Mouse (Mus musculus): ENCODE results near the gene Abtb2. TPM values are rescaled to one million over a fixed set of nuclear protein-coding genes. Genes with fewer than 3 reads are reported as not detected.
A peak's percentile ranks its signal among the peaks of the same experiment; 100 is the strongest.

Gene Abtb2
- total RNA-seq, 2 experiments from 2014 or later = 0.44 to 0.54 TPM

DNA sequence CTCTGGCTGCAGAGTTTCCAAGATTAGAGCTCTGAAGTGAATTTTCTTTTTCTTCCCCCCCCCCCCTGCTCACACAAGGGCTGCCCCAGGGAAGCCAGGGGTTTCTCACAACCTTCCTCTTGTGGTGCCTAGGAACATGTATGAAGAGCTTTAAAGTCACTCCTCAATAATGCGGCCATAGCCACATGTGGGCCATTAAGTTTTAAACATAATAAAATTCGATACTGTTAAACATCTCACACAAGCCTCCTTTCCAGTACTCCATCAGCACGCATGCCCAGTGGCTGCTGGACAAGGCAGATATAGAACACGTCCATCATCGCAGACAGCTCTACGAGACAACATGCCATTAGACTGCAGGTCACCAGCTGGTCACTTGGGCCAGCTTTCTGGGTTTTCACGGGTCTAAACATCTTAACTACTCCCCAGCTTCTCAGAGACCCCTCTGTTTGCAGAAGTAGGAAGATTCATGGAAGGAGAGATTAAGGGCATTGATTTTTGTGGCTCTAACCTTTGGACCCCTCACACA lies 15.3 kb downstream of the Abtb2 start:
- no peak for ATAC-seq (replicated peaks; ENCODE audit: poor library complexity)

DNA sequence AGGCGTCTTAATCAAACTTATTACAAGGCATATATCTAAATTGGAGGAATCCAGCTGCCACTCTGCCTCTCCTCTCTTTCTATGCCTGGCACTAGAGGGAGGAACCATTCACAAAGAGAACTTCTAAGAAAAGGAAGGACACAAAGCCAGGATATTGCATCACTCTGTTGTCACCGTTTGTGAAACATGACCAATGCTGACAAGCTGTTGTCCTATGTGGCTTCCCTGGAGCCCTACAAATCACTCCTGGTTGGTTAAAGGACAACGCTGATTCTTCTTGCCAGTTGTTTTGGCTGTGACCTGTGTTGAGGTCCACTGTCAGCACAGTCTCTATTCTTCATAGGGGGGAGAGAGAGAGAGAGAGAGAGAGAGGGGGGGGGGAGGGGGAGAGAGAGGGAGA lies 17.2 kb downstream of the Abtb2 start:
- peak; percentile 80 for ATAC-seq (replicated peaks; ENCODE audit: poor library complexity)

DNA sequence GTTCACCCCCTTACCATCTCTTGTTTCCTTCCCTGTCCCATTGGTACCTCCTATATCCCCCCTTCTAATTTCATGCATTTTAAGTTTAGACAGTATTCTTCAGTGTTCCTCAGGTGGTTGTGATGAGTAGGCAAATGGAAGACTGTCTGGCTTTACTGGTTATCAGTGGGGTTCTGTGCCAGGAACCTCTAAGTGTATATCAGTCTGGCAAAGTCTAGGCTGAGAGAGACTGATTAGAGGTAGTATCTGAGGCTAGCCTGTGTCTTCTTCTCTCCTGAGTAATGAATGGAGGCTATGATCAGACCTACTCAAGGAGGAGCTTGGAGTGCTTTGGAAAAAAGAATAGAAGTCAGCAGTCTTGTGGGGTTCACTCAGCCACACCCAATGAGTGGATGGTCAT lies 18.0 kb downstream of the Abtb2 start:
- peak; percentile 88 for ATAC-seq (replicated peaks; ENCODE audit: poor library complexity)

DNA sequence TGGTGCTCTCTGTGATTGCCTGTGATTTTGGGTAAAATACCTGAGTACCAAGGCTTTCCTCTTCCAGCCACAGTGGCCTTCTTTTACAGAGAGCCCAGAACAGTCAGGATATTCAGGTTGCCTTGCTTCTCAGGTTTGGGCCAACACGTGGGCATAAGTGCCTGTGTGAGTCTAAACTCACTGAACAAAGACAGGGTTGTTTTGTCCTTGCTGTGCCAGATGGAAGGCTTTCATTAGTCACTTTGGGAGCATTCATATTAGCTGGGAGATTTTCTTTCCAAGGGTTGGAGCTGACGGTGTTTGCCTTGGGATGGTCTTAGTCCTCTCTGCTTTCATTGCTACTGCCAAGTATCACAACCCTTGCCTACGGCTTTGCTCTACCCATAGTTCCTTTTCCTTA lies 20.3 kb downstream of the Abtb2 start:
- no peak for ATAC-seq (replicated peaks; ENCODE audit: poor library complexity)

DNA sequence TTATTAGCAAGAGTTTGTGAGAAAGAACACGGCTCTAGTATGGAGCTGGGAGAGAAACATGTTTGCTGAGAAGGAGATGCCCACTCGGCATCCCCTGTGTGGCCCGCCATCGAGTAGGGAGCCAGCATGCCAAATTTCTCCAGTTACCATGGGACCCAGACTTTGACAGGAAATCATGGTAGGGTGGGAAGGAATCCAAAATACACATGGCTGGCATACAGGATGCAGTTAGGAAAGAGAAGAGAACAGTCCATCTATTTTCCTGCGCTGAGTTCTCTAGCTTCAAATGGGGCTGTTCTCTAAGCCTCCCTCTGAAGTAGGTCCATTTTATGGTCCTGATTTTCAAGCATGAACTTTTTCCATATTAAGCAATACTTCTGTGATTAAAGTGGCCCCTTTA lies 22.7 kb downstream of the Abtb2 start:
- no peak for ATAC-seq (replicated peaks; ENCODE audit: poor library complexity)

DNA sequence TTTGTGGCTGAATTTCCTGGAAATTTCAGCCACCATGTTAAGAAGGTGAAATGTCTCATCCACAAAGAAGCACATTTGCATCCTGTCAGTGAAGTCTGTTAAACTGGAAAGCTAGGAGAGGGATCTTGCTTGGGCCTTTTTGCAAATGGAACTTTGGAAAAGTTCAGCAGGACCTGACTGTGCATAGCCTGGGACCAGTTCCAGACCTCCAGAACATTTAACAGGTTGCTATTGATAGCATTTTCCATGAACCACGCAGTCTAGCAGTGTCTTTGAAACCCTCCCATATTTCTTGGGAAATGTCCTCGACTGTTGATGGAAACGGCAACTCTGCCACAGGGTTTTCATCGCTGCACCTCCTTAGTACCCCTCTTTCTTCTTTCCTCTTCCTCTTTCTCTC lies 23.3 kb downstream of the Abtb2 start:
- ATAC-seq (replicated peaks; ENCODE audit: poor library complexity) = no peak

DNA sequence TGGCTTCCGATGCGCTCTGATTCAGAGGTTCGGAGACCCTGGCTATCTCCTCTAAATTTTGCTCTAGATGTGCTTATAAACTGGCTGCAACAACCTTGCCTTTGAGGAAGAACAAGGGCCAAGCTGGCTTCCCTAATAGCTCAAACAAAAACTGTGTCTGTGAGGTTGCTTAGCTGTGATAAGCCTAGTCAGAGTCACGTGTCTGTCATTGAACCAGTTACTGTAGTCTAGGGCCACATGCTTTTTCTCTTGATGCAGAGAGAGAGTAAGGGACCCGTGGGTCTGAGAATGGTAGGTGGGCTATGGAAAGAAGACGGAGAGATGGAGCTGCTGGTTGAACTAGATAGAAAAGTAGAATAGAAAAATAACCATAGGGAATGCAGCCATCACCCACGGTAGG lies 24.5 kb downstream of the Abtb2 start:
- 0 out of 2 replicates have a peak, but pooled peaks have one; percentile 31 for ATAC-seq (replicated peaks; ENCODE audit: poor library complexity)

DNA sequence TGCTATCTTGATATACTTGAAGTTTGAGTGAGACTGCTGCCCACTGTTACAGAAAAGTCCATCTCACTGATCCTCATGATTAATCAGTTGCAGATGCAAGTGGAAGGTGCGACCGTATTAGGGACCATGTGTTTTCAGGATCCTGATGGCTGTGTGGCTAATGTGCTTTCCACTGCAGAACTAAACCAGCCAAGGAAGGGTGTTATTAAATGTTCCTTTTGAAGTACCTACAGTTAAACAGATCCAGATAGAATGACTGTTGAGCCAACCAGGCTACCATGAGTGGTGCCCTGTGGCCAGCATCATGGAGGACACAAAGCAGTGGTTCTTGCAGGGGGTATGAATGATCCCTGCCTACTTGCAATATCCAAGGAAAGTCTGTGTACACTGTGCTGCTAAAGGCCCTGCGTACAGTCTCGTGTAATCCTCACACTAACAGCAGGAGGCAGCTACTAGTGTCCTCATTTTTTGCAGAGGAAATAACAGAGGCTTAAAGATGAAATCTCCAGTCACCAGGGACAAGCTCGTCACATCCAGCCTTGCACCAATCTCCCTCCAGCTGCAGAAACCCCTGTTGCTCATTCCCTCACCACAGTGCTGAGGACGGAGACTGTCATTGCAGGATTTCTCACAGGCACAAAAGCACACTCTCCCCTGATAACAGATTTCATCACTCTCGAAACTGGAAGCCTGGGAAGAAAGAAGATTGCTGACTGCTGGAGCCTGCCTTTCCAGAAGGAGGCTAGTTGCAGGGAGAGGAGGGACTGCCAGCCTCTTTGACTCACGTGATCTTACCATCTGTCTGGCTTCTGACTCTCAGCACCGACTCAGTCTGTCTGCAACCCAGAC lies 25.9 kb downstream of the Abtb2 start:
- ATAC-seq (replicated peaks; ENCODE audit: poor library complexity) = no peak

DNA sequence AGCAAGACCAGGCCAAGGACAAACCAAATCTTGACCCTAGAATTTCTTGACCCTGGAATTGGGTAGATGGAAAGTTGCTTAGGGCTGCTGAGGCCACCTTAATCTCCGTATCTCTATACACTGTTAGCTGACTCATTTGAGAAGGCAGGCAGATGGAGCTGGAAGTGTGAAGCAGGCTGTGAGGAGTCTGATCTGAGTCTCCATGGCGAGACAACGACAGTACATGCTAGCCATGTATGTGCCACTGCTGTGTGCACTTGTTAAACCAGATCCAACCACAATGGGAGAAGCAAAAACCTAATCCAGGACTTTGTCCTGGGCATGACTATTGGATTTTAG lies 26.4 kb downstream of the Abtb2 start:
- no peak for ATAC-seq (replicated peaks; ENCODE audit: poor library complexity)

DNA sequence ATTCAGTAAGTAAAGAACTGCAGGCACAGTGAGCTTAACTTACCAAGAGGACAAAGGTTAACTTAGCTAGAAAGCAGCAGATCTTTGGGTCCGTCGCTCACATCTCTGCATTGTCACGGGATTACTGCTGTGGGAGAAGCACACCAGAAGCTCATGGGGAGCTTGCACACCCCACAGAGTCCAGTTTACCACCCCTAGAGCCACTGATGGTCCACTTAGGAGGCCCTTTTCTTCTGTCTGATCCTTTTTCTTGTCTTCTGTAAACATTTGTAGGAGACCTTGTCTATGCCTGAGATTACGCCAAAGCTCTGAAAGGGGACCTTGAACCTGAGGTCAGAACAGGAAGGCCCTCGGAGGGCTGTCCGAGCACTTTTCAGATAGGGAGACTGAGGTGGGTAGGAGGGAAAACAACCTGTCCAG lies 28.5 kb downstream of the Abtb2 start:
- no peak for ATAC-seq (replicated peaks; ENCODE audit: poor library complexity)

DNA sequence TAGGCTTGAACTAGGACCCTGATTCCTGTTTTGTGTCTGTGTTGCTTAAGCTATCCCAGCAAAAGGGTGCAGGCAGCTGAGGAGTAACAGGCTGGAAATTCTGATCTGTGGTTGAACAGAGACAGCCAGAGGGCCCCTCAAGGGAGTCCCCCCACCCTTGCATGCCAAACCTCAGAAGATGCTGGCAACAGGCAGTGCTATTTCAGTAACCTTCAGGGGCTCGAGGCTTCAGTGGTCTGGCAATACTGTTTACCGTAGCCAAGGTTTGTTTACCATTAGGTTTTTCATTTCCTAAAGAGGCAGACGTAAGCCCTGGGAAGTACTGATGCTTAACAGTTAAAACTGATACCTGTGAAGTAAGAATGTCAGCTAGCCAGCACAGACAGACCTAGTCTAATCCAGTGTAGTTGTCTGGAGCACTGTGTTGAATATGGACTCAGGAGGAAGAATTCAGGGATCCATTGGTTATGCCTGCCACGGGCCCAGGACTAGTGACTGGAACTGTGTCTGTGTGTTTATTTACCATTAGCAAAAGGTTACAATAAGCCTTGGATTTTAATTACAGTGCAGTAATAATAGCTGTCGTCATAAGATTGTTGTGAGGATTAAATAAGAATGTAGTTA lies 29.0 kb downstream of the Abtb2 start:
- ATAC-seq (replicated peaks; ENCODE audit: poor library complexity) = no peak

DNA sequence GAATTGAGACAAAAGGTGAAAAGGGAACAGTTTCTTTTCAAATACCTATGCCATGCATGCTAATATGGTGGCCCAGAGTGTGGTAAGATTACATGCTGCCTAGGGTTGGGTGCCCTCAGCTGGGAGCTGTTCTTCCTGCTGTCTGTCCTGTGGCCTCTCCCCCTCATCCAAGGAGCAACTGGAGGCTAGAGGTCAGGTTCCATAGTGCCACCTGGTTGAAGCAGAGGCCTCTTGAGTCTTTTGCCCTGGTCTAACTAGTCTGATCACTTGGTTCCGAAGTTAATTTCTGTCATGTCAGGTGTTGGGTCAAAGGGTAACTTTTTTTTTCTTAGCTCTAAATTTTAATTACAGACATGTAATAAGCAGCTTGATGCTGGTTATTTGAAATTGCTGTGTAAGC lies 33.2 kb downstream of the Abtb2 start:
- no peak for ATAC-seq (replicated peaks; ENCODE audit: poor library complexity)

DNA sequence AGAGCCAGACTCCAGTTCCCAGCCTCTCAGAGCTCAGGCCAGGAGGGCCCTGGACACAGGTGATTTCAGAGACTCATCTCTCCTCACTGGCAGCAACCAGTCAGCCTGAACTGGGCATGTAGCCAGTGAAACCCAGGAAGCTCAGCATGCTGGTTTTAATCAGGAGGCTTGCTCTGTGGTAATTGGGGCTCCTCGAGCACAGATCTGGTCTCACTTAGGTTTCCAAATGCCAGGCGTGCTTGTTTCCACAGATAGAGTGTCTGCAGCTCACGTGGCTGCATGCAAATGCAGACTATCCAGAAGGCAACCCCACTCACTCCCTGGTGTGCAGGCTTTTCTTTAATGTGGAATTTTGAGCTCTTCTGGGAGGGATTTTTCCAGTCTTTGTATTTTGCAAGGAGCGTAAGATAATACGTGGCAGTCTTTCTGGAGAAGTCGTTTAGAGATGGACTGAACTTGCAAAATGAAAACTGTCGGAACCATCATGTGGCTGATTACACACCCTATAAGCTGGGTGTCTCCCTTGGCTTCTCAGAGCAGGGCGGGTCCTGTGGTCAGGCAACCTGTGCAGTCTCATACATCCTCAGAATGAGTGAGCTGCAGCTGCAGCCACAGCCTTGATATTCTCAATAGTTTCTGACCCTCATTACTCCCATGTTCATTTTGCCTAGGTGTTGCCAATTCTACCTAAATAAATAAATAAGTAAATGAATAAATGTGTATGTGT lies 34.2 kb downstream of the Abtb2 start:
- ATAC-seq (replicated peaks; ENCODE audit: poor library complexity) = peak; percentile 40

DNA sequence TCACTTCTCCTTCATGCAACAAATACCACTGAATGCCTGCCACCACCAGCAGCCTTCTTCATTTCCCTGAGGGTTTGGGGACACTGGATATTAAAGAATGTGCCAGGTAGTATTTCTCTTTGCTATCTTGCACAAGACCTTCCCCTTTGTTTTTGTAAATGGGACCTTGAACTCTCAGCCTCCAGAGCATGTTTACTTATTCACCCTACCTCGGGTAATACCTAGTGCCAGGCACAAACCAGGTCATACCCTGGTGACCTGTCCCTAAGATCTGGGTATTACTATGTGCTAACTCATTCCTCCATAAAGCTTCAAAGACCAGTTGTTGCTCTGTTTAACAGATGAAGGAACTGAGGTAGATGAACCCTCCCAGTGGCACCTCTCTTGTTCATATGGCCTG lies 35.0 kb downstream of the Abtb2 start:
- ATAC-seq (replicated peaks; ENCODE audit: poor library complexity) = no peak

DNA sequence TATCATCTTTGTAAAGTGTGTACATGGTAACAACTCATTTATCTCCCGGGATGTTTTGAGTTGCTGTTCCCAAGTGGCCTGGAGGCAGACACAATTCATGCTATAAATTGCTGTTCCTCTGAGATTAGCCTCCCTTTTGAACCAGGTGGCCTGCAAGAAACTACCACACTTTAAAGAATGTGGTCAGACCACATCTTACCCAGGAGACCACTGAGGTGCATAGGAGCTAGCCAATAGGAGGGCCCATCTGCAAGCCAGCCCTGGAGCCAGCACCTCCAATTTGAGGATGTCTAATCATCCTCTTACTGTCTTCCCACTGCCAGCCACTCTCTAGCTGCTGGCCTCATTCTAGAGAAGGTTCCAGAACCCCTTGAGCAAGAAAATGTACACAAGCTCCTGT lies 35.4 kb downstream of the Abtb2 start:
- no peak for ATAC-seq (replicated peaks; ENCODE audit: poor library complexity)

DNA sequence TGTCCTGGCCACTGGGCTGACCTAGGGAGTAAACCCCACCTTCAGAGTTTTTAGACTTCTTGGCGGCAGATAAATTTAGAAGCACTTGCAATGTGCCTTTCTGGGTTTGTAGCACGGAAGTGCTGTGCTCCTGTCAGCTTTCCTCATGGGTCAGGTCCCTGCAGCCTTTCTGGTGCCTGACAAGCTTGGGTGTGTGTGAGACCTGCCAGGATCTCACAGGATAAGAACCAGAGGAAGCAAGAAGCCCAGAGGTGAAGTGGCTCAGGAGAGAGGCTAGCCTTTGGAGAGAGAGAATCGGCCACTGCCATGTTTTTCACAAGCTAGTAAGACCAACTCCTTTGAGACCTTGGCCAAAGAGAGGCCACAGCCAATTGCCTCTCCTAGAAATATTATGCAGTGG lies 37.1 kb downstream of the Abtb2 start:
- ATAC-seq (replicated peaks; ENCODE audit: poor library complexity) = no peak

DNA sequence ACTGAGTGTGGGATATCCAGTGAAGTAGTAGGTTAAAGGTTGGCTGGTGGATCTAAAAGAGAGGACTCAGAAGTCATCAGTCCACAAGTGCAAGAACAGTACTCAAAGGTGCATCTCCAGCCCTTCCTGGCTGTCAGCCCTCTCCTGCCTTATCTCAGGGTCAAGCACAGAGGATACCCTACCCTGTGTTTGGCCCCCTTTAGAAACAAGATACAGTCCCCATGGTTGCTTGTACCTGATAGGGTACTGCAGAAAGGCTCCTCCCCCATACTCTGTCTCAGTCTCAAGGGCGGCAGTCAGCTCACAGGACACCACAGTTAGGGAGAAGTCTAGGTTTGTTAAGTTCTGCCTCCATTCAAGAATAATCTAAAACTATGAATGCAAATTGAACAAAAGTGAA lies 37.8 kb downstream of the Abtb2 start:
- no peak for ATAC-seq (replicated peaks; ENCODE audit: poor library complexity)

DNA sequence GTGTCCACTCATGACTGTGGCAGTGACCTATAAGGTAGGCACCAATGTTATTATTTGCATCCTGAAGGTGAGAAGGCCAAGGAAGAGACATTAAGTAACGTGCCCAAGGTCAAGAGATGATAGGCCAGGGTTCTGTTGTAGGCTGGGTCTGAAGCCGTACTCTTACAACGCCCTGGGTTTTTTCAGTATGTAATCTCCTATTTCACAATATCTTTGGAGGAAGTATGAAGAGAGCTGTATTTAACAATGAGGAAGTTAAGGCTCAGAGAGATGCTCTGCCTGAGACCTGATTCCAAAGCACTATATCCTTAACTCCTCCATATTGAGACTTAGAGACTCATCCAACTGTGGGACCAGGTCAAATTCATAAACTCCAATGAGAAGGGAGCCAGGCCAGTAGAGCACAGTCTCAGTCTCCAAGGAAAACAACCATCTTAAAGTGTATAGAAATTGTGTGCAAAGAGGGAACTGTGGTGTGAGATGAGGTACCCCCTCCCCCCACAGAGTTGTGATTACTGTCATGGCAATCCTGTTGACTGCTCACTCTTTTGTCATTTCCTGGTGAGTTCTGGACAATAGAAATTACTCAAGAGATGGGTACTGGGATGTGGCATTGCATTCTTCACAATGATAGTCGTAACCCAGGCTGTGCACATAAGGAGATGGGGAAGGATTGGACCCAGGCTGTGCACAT lies 39.8 kb downstream of the Abtb2 start:
- ATAC-seq (replicated peaks; ENCODE audit: poor library complexity) = peak; percentile 86

DNA sequence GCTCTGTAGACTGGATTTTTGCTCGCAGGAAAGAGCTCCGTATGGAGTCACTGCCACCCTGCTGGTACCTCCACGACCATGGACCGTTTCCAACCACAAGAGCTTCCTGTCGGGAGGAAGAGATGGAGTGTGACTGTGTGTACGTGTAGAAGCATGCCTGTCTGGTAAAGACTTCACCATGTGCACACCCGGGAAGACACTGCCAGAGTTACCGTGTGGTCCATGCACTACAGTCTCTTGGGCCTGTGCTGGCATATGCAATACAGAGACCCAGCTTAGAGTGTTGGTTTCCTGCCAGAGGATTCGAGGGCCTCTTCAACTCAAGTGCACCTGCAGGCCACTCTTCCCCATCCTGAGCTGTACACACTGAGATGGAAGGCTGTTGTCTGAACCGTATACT lies 41.8 kb downstream of the Abtb2 start:
- ATAC-seq (replicated peaks; ENCODE audit: poor library complexity) = no peak

DNA sequence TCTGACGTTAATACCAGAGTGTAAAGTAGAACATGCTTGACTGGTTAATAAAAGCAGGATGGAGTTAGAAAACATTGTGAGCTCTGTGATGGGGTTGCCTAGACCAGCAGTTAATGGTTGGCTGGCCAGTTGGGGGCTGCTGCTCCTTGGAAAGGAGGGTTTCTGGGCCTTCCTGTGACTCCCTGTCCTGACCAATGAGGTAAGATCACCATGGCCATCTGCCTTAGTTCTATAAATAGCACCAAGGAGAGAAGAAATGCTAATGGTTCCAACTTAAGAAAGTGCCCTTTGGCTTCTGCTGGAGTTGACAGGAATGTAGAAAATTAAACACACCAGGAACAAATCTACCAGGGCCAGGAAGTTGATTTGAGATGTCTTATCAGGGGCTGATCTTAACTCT lies 42.8 kb downstream of the Abtb2 start:
- no peak for ATAC-seq (replicated peaks; ENCODE audit: poor library complexity)

DNA sequence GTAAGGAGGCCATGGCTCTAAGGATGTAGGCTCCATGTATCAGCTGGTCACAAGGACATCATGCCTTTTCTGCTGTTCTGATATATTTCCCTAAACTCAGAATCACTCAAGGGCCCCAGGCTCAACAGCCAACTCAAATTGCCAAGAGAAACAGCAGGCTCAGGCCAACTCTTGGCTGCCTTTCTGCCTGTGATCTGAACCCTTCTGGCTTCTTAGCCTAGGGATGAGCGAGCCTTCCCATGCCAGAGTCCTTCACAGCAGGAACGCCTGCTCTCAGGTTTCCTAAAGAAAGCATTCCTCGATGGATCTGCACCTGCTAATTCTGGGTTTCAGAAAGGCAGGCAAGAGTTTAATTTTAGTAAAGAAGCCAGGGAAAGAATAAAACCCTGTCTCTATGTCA lies 43.4 kb downstream of the Abtb2 start:
- ATAC-seq (replicated peaks; ENCODE audit: poor library complexity) = no peak

Measured in megakaryocyte progenitor cell, adult 5-6 weeks (primary cell).